Mouse (Mus musculus) 416B (cell line): ENCODE measurements around the gene Aarsd1.
A peak's percentile ranks its signal among the peaks of the same experiment; 100 is the strongest.
"Not testable (repeated sequence)": the region's sequence is repeated elsewhere in the genome, so short reads cannot be mapped to it uniquely, and the experiment has no call there.

ENCODE experiments used
- DNase-seq: peaks from one replicate; pipeline ENCODE4 v3.0.0; 2011; ENCODE audit warnings: low read depth

Gene Aarsd1

GRCm38 (mm10) chr11:101378196-101378595 lies 39.2 kb downstream of the Aarsd1 start:
- not testable (repeated sequence) for DNase-seq

- DNase-seq: no peak
Measured at GRCm38 (mm10) chr11:101374421-101374938, 42.9 kb downstream of the Aarsd1 start.

GRCm38 (mm10) chr11:101370141-101370540 lies 47.3 kb downstream of the Aarsd1 start:
- no peak for DNase-seq

- no peak for DNase-seq
Measured at GRCm38 (mm10) chr11:101367326-101367935, 50.0 kb downstream of the Aarsd1 start, which contains the start of gene G6pc. Gene G6pc, plus strand, starts transcription at chr11:101367561.

- no peak for DNase-seq
Measured at GRCm38 (mm10) chr11:101364531-101364931, 52.9 kb downstream of the Aarsd1 start.

- no peak for DNase-seq
Measured at GRCm38 (mm10) chr11:101360651-101361113, 56.7 kb downstream of the Aarsd1 start.

GRCm38 (mm10) chr11:101359776-101360175 lies 57.6 kb downstream of the Aarsd1 start:
- DNase-seq: no peak

- peak; percentile 67 for DNase-seq
Measured at GRCm38 (mm10) chr11:101357505-101358182, 59.8 kb downstream of the Aarsd1 start.
